Mouse (Mus musculus) Patski (cell line): ENCODE data around the gene Cetn2. TPM values are rescaled to one million over a fixed set of nuclear protein-coding genes. Genes with fewer than 3 reads are reported as not detected.
A peak's percentile ranks its signal among the peaks of the same experiment; 100 is the strongest.

Source experiments
- ATAC-seq: fragments of 100-300 bp; one replicate; pipeline ENCODE4 v1.8.0; 2021
- CTCF ChIA-PET: fragments of 350-600 bp; sonication (Branson Sonifier 250); formaldehyde crosslinking; loops from one replicate; lab custom pipeline; 2022; ENCODE audit warnings: inconsistent platforms; lab: Charles Lee
- POLR2A ChIA-PET: fragments of 350-600 bp; sonication (Branson Sonifier 250); formaldehyde crosslinking; loops from one replicate; lab custom pipeline; 2022; ENCODE audit warnings: antibody characterized with exemption, inconsistent platforms; lab: Charles Lee
- DNase-seq: peaks from one replicate; pipeline ENCODE4 v3.0.0-alpha.2; 2011; ENCODE audit warnings: low read depth, low spot score
- H3K27me3 ChIP-seq: fragments of 371-371 bp; one replicate; pipeline ENCODE4 v1.5.1; 2021
- CTCF ChIP-seq: fragments of 100-300 bp; IDR thresholded peaks from one replicate; pipeline ENCODE4 v1.5.1; 2021
- in situ Hi-C: fragments of 300-500 bp; cut with MboI; formaldehyde crosslinking; loops from 3 replicates; pipeline ENCODE4 v1.11.1; 2018; ENCODE audit warnings: low pct_unique_long_range_greater_than_20kb, mixed read lengths
- polyA plus RNA-seq: library from polyadenylated mRNA; unstranded; gene quantifications from one replicate; pipeline ENCODE4 v1.2.3, GENCODE M21; 2021

The Cetn2 gene
- polyA plus RNA-seq: 134 TPM

- peaks cover 29% of the 10 kb centered on the region for H3K27me3 ChIP-seq
- POLR2A ChIA-PET: no interaction called here
- peak; percentile 99 for ATAC-seq
- DNase-seq: peak; percentile 48
- CTCF ChIA-PET: interaction anchor here (1.4 kb wide), 1 partner anchor 10 kb away, joined by 6 read pairs; no protein-coding TSS in a partner anchor
- TF ChIP-seq CTCF: no peak
- in situ Hi-C loops: no loop called here
These were observed at the start of gene Cetn2, which contains the start of gene Nsdhl for GRCm38 (mm10) chrX:72917884-72918681. TSS of gene Cetn2 (minus strand) at chrX:72918411. TSS of gene Nsdhl (plus strand) at chrX:72918557.

DNA sequence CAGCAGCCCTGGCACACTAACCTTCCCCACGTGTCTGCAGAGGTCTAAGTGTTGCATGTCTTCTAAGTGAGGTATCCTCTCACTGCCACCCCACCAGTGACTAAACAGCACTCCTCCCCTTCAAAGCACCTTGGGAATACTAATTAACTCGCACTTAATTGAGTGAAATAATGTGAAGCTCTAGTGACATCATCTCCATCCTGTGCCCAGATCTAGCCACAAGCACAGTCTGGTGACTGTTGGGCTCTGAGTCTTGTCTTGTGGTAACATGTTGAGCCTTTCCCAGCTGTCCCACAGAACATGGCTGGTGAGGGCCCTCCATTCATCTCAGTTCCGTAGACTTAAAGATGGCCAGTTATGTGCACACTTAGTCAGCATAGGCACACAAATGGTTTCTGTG lies 44.5 kb upstream of the Cetn2 start:
- CTCF ChIA-PET: interaction anchor here (1.6 kb wide), 1 partner anchor 12 kb away, joined by 3 read pairs; no protein-coding TSS in a partner anchor
- DNase-seq (no peak), ATAC-seq (peak; percentile 63)
- peaks cover 6% of the 10 kb centered on the region for H3K27me3 ChIP-seq
- no peak for TF ChIP-seq CTCF
- POLR2A ChIA-PET: no interaction called here
- in situ Hi-C loops: no loop called here

- ChIA-PET POLR2A (no interaction called here), CTCF (no interaction called here)
- no peak for DNase-seq
- in situ Hi-C loops: no loop called here
- no peak for ATAC-seq
- no peak for TF ChIP-seq CTCF
- H3K27me3 ChIP-seq: no peaks in the 10 kb centered on the region
These were observed 43.3 kb upstream of the Cetn2 start for GRCm38 (mm10) chrX:72961511-72961910.

DNA sequence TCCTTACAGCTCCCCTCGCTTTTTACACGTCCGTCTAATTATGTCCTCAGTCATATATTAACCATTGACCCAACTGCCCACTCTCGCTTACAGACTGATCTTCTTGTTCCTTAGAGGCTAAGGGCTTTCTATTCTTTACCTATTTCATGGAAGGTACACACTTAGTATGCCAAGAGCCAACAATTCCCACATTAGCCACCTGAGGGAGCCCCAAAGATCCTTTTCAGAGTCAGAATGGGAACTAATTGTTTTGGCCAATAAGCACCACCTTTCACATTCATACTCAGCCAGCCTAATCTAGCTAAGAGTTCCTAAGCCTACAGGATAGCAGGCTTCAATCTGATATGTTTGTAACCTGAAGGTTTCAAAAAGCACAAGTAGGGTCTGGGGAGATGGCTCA lies 42.2 kb upstream of the Cetn2 start:
- in situ Hi-C loops: no loop called here
- no peak for DNase-seq
- H3K27me3 ChIP-seq: no peaks in the 10 kb centered on the region
- CTCF ChIA-PET: interaction anchor here (0.8 kb wide), 1 partner anchor 9 kb away, joined by 4 read pairs; no protein-coding TSS in a partner anchor
- peak; percentile 53 for TF ChIP-seq CTCF
- POLR2A ChIA-PET: no interaction called here
- ATAC-seq: no peak

DNA sequence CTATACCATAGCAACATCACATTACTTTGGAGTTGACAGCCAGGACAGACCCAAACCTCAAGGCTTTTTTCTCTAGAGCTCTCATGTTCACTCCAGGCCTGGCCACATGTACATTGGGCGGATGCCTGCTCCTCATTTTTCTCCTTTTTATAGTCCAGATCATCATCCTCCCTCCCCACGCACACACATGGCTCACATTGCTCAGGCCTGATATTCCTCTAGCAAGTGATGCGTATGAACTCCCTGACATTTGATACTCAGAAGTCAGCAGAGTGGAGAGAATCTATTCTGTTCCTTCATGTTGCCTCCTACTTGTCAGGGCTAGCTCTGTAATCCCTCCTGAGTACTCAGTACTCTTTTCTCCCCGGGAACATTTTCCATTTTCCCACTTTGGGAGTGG lies 38.3 kb upstream of the Cetn2 start:
- CTCF ChIA-PET: no interaction called here
- TF ChIP-seq CTCF: no peak
- H3K27me3 ChIP-seq: peaks cover 7% of the 10 kb centered on the region
- DNase-seq (no peak), ATAC-seq (no peak)
- POLR2A ChIA-PET: no interaction called here
- in situ Hi-C loops: no loop called here

- ChIA-PET POLR2A (interaction anchor here (0.7 to 1.1 kb wide), 2 partner anchors 30 to 45 kb away, joined by 4 read pairs; no protein-coding TSS in a partner anchor), CTCF (interaction anchor here (1.2 kb wide), 1 partner anchor 13 kb away, joined by 3 read pairs; no protein-coding TSS in a partner anchor)
- ATAC-seq (peak; percentile 67), DNase-seq (peak; percentile 39)
- in situ Hi-C loops: no loop called here
- H3K27me3 ChIP-seq: peaks cover 7% of the 10 kb centered on the region
- TF ChIP-seq CTCF: no peak
These were observed 35.3 kb upstream of the Cetn2 start for GRCm38 (mm10) chrX:72953464-72953863.

GRCm38 (mm10) chrX:72921391-72921790 lies 3.2 kb upstream of the Cetn2 start:
- H3K27me3 ChIP-seq: peaks cover 23% of the 10 kb centered on the region
- TF ChIP-seq CTCF: no peak
- ChIA-PET POLR2A (no interaction called here), CTCF (no interaction called here)
- in situ Hi-C loops: no loop called here
- ATAC-seq: no peak
- no peak for DNase-seq

- no peak for DNase-seq
- CTCF ChIA-PET: interaction anchor here (1.4 kb wide), 1 partner anchor 10 kb away, joined by 6 read pairs; no protein-coding TSS in a partner anchor
- peaks cover 28% of the 10 kb centered on the region for H3K27me3 ChIP-seq
- POLR2A ChIA-PET: no interaction called here
- TF ChIP-seq CTCF: no peak
- in situ Hi-C loops: no loop called here
- ATAC-seq: peak; percentile 6
These were observed 460 bp upstream of the Cetn2 start for GRCm38 (mm10) chrX:72918682-72919059.

DNA sequence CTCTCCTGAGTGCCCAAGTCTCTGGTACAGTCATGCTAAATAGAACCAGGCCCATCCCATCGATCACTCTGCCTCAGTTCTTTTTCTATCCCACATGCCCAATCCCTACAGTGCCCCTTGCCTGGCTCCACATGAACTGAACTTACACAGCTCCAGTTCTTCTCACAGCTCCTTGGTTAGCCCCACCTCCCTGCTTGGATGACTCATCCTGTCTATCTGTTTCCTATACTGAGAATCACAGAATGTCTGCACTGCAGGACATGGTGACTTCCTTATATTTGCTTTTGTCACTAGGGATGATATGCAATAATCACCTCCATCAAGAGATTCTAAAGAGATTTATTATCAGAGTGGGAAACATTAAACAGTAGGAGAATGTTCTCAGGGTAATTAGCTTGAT lies 6.6 kb downstream of the Cetn2 start:
- ChIA-PET CTCF (no interaction called here), POLR2A (no interaction called here)
- ATAC-seq (peak; percentile 65), DNase-seq (no peak)
- H3K27me3 ChIP-seq: peaks cover 15% of the 10 kb centered on the region
- in situ Hi-C loops: no loop called here
- no peak for TF ChIP-seq CTCF

DNA sequence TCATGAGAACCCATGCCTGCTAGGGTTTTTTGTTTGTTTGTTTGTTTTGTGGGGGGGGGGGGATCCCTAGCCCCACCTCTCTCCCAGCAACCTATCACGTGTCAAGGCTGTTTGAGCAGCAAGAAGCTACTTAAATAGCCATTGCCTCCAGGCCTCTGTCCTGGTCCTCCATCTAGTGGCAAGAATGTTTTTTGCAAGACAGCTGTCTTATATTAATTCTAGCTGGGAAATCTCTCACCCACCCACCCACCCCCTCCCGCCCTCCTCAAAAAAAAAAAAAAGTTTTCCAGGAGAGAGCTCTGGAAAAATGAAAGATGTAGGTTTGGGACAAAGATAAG lies 9.8 kb downstream of the Cetn2 start:
- peak; percentile 49 for TF ChIP-seq CTCF
- ATAC-seq (peak; percentile 79), DNase-seq (peak; percentile 20)
- CTCF ChIA-PET: interaction anchor here (1.1 to 1.4 kb wide), 2 partner anchors 10 to 57 kb away, joined by 3 to 6 read pairs; partner anchors contain the start of genes Cetn2 and Nsdhl
- in situ Hi-C loops: no loop called here
- POLR2A ChIA-PET: interaction anchor here (1.1 kb wide), 1 partner anchor 45 kb away, joined by 4 read pairs; no protein-coding TSS in a partner anchor
- H3K27me3 ChIP-seq: peaks cover 7% of the 10 kb centered on the region
